Mouse (Mus musculus): ENCODE results near the gene Tctex1d2.

- TF ChIP-seq ZKSCAN1 (IDR thresholded peaks at IDR 0.05; ENCODE audit: borderline replicate concordance, low read depth, low read length) (no peak), JUN (IDR thresholded peaks at IDR 0.05; ENCODE audit: insufficient read depth, low read depth, low read length) (no peak)
Observed at GRCm38 (mm10) chr16:32456086-32456485, 36.6 kb downstream of the Tctex1d2 start.
